Mouse (Mus musculus) liver, postnatal 0 days (tissue): ENCODE results near the gene Trim10.

ENCODE experiments used
- CTCF ChIP-seq: sonication (generic); IDR thresholded peaks from 2 replicates; pipeline ENCODE4 v1.5.1; 2016; ENCODE audit warnings: antibody characterized with exemption, low read depth
- EP300 ChIP-seq: IDR thresholded peaks from 2 replicates; pipeline ENCODE4 v1.6.1; 2016; ENCODE audit warnings: antibody characterized with exemption, low read depth, mild to moderate bottlenecking

- TF ChIP-seq CTCF (no peak), EP300 (no peak)
Observed at GRCm38 (mm10) chr17:36922715-36923114, 53.3 kb downstream of the Trim10 start.
